14 mouse cellular contexts compared by ENCODE assay signal in genomic region chr1:12636326-12637147, GRCm38 (mm10).
A peak's percentile ranks its signal among the peaks of the same experiment; 100 is the strongest.
DNase-seq lines count a peak whose midpoint lies in the region; ATAC-seq lines count a peak whose summit lies in the region.
"Had no signal": no experiment of that assay in that cellular context is flagged by ENCODE, and none has a peak within 500 bp of the region (broad histone marks: within the 10 kb centered on the region; RNA-seq: fewer than 3 reads in every experiment).

No protein-coding gene starts in this region.

- H3K27me3 ChIP-seq in forebrain, embryonic 15.5 days: no peaks in the 10 kb centered on the region
- peaks cover 83% of the 10 kb centered on the region for H3K27me3 ChIP-seq in midbrain, embryonic 10.5 days (ENCODE audit: low read depth, poor library complexity, severe bottlenecking)
- no peaks in the 10 kb centered on the region for H3K27me3 ChIP-seq in neural tube, embryonic 14.5 days (ENCODE audit: control insufficient read depth, insufficient read depth, low read length)
- H3K27me3 ChIP-seq: embryonic facial prominence, embryonic 12.5 days; limb, embryonic 15.5 days; lung, embryonic 15.5 days had no signal

- H3K4me1 ChIP-seq in forebrain, embryonic 15.5 days: peaks cover 6% of the 10 kb centered on the region; the same call in 1 of the 2 replicates
- peaks cover 16% of the 10 kb centered on the region for H3K4me1 ChIP-seq in midbrain, embryonic 10.5 days
- H3K4me1 ChIP-seq in neural tube, embryonic 14.5 days (ENCODE audit: control insufficient read depth, insufficient read depth, low read length): no peaks in the 10 kb centered on the region
- H3K4me1 ChIP-seq: lung, embryonic 15.5 days had no signal

- ATAC-seq in forebrain, embryonic 15.5 days (replicated peaks): peak; percentile 73
- peak; percentile 51; the same call in 1 of the 2 replicates for ATAC-seq in neural tube, embryonic 14.5 days (ENCODE audit: low read depth)
- no peak for ATAC-seq in inflammation-experienced regulatory T-cells, adult 6 months
- ATAC-seq: intestine, embryonic 16.5 days had no signal

- H3K9ac ChIP-seq in forebrain, embryonic 15.5 days (replicated peaks): no peak overlapping the region
- H3K9ac ChIP-seq in neural tube, embryonic 14.5 days (replicated peaks; ENCODE audit: low read depth, low read length): no peak overlapping the region
- H3K9ac ChIP-seq: embryonic facial prominence, embryonic 12.5 days; limb, embryonic 15.5 days; lung, embryonic 15.5 days had no signal

- peak; percentile 60 for DNase-seq in embryo, embryonic 10 days (ENCODE audit: low spot score)
- DNase-seq in midbrain, embryonic 10.5 days (ENCODE audit: low spot score): peak; percentile 69
- DNase-seq in gastrocnemius, postnatal 4 days (ENCODE audit: low spot score in 2 of 2): no peak
- DNase-seq in cerebellum, adult 9-11 months: no peak
- DNase-seq: cerebellum, adult 11 months; kidney, postnatal 14 days; thymus, postnatal 36 days had no signal

- no peaks in the 10 kb centered on the region for H3K36me3 ChIP-seq in forebrain, embryonic 15.5 days
- no peaks in the 10 kb centered on the region for H3K36me3 ChIP-seq in midbrain, embryonic 10.5 days
- no peaks in the 10 kb centered on the region for H3K36me3 ChIP-seq in neural tube, embryonic 14.5 days (ENCODE audit: control insufficient read depth, insufficient read depth, low read length)
- H3K36me3 ChIP-seq: embryonic facial prominence, embryonic 12.5 days; limb, embryonic 15.5 days; lung, embryonic 15.5 days had no signal

- H3K27ac ChIP-seq in forebrain, embryonic 15.5 days (replicated peaks): no peak overlapping the region
- no peak overlapping the region for H3K27ac ChIP-seq in midbrain, embryonic 10.5 days (replicated peaks)
- H3K27ac ChIP-seq in neural tube, embryonic 14.5 days (ENCODE audit: low read depth, low read length): no peak overlapping the region
- H3K27ac ChIP-seq: embryonic facial prominence, embryonic 12.5 days; limb, embryonic 15.5 days; lung, embryonic 15.5 days had no signal

- no peaks in the 10 kb centered on the region for H3K9me3 ChIP-seq in forebrain, embryonic 15.5 days
- no peaks in the 10 kb centered on the region for H3K9me3 ChIP-seq in midbrain, embryonic 10.5 days (replicated peaks)
- no peaks in the 10 kb centered on the region for H3K9me3 ChIP-seq in neural tube, embryonic 14.5 days (ENCODE audit: control insufficient read depth, low read length)
- H3K9me3 ChIP-seq: embryonic facial prominence, embryonic 12.5 days; limb, embryonic 15.5 days; lung, embryonic 15.5 days had no signal

- WGBS in forebrain, embryonic 15.5 days: 14% methylated on average over 9 of the region's 9 CpGs
- WGBS in midbrain, embryonic 10.5 days: 31% methylated on average over 9 of the region's 9 CpGs
- WGBS in neural tube, embryonic 14.5 days: 26% methylated on average over 9 of the region's 9 CpGs

- no peak overlapping the region for H3K4me3 ChIP-seq in forebrain, embryonic 15.5 days
- no peak overlapping the region for H3K4me3 ChIP-seq in midbrain, embryonic 10.5 days
- H3K4me3 ChIP-seq in neural tube, embryonic 14.5 days (ENCODE audit: low read depth, low read length): no peak overlapping the region
- H3K4me3 ChIP-seq: embryonic facial prominence, embryonic 12.5 days; limb, embryonic 15.5 days; lung, embryonic 15.5 days had no signal

- H3K4me2 ChIP-seq in forebrain, embryonic 15.5 days (replicated peaks): no peak overlapping the region
- H3K4me2 ChIP-seq in neural tube, embryonic 14.5 days (ENCODE audit: low read depth, low read length): no peak overlapping the region
- H3K4me2 ChIP-seq: embryonic facial prominence, embryonic 12.5 days; limb, embryonic 15.5 days; lung, embryonic 15.5 days had no signal

Comparison
In these comparisons a context has a peak if more than half of its experiments do, and no peak if none do; other contexts are left out.
1. DNase-seq: peak in embryo, embryonic 10 days (single experiment) and midbrain, embryonic 10.5 days (single experiment); none in gastrocnemius, postnatal 4 days (0 of 2) and cerebellum, adult 9-11 months (single experiment).